Mouse (Mus musculus) intestine, embryonic 14.5 days (tissue): ENCODE measurements around the gene Pla2g10. TPM values are rescaled to one million over a fixed set of nuclear protein-coding genes. Genes with fewer than 3 reads are reported as not detected.
"Not testable (repeated sequence)": the region's sequence is repeated elsewhere in the genome, so short reads cannot be mapped to it uniquely, and the experiment has no call there.

Experiments used
- ATAC-seq: fragments of 200-750 bp; cut with Nextera tagmentation; replicated peaks from 2 replicates; pipeline ENCODE4 v1.8.0; 2017; ENCODE audit warnings: low read depth, moderate number of reproducible peaks, moderate TSS enrichment, moderate library complexity; ENCODE audit not compliant: low FRiP score, low TSS enrichment
- DNase-seq: peaks from one replicate; pipeline ENCODE4 v3.0.0-alpha.2; 2018; ENCODE audit warnings: low spot score
- H3K27ac ChIP-seq: fragments of 300-500 bp; sonication (generic); 2 replicates; pipeline ENCODE4 v1.5.1; 2014; ENCODE audit warnings: low read depth, mild to moderate bottlenecking, control low read depth
- H3K27me3 ChIP-seq: fragments of 300-500 bp; sonication (generic); replicated peaks from 2 replicates; pipeline ENCODE4 v1.6.1; 2014; ENCODE audit warnings: low read length, control low read depth; ENCODE audit not compliant: control insufficient read depth, insufficient read depth
- H3K36me3 ChIP-seq: fragments of 300-500 bp; sonication (generic); 2 replicates; pipeline ENCODE4 v1.6.1; 2014; ENCODE audit warnings: low read length, control low read depth; ENCODE audit not compliant: control insufficient read depth, insufficient read depth
- H3K4me1 ChIP-seq: fragments of 300-500 bp; sonication (generic); replicated peaks from 2 replicates; pipeline ENCODE4 v1.6.1; 2014; ENCODE audit warnings: low read length, control low read depth, mixed read lengths; ENCODE audit not compliant: control insufficient read depth, insufficient read depth
- H3K4me2 ChIP-seq: fragments of 300-500 bp; sonication (generic); 2 replicates; pipeline ENCODE4 v1.6.1; 2014; ENCODE audit warnings: low read length
- H3K4me3 ChIP-seq: fragments of 300-500 bp; sonication (generic); 2 replicates; pipeline ENCODE4 v1.5.1; 2014; ENCODE audit warnings: low read depth, low read length, control low read depth, mixed read lengths
- H3K9ac ChIP-seq: fragments of 300-500 bp; sonication (generic); 2 replicates; pipeline ENCODE4 v1.6.1; 2014; ENCODE audit warnings: mild to moderate bottlenecking, low read length
- H3K9me3 ChIP-seq: fragments of 300-500 bp; sonication (generic); 2 replicates; pipeline ENCODE4 v1.6.1; 2016; ENCODE audit warnings: low read length, control low read depth; ENCODE audit not compliant: control insufficient read depth
- WGBS: fragments of 180-500 bp; shearing (Covaris S2); extraction: QIAGEN DNeasy Blood & Tissue Kit; methylation state at CpG from one replicate; pipeline ENCODE4 v1.1.7; 2014; 5-methylcytosine and 5-hydroxymethylcytosine counted together
- polyA plus RNA-seq: library from polyadenylated mRNA; unstranded; fragments of >200 nt; fragmentation: Nextera tagmentation; extraction: Ambion mirVana; gene quantifications from 2 replicates; pipeline ENCODE4 v1.2.1, GENCODE M21; 2014

The Pla2g10 gene
- polyA plus RNA-seq, 1 experiment from 2014 or later = 0.31 TPM

- peak; percentile 98 for ATAC-seq
- H3K36me3 ChIP-seq = no peaks in the 10 kb centered on the region
- DNase-seq = peak; percentile 94
- H3K4me2 ChIP-seq = peak overlapping the region; percentile 93
- peak overlapping the region; percentile 62 for H3K4me3 ChIP-seq
- WGBS = under 1% methylated on average over 65 of the region's 65 CpGs
- H3K27me3 ChIP-seq = no peaks in the 10 kb centered on the region
- no peak overlapping the region; the same call in 1 of the 2 replicates for H3K27ac ChIP-seq
- H3K9ac ChIP-seq = peak overlapping the region; percentile 49
- no peaks in the 10 kb centered on the region for H3K9me3 ChIP-seq
- no peaks in the 10 kb centered on the region for H3K4me1 ChIP-seq
Measured at GRCm38 (mm10) chr16:13754400-13755190, 23.8 kb upstream of the Pla2g10 start.

- no peak overlapping the region for H3K9ac ChIP-seq
- WGBS = 80% methylated on average over 8 of the region's 8 CpGs
- DNase-seq = no peak
- H3K4me3 ChIP-seq = peak overlapping the region; percentile 62
- no peaks in the 10 kb centered on the region for H3K9me3 ChIP-seq
- no peaks in the 10 kb centered on the region for H3K36me3 ChIP-seq
- peak overlapping the region; percentile 93 for H3K4me2 ChIP-seq
- no peak for ATAC-seq
- no peak overlapping the region for H3K27ac ChIP-seq
- no peaks in the 10 kb centered on the region for H3K4me1 ChIP-seq
- no peaks in the 10 kb centered on the region for H3K27me3 ChIP-seq
Measured at GRCm38 (mm10) chr16:13753986-13754385, 23.2 kb upstream of the Pla2g10 start.

GRCm38 (mm10) chr16:13750626-13751025 lies 19.8 kb upstream of the Pla2g10 start:
- H3K27me3 ChIP-seq = no peaks in the 10 kb centered on the region
- no peak for DNase-seq
- no peaks in the 10 kb centered on the region for H3K9me3 ChIP-seq
- no peak overlapping the region for H3K27ac ChIP-seq
- 91% methylated on average over 13 of the region's 13 CpGs for WGBS
- no peak overlapping the region for H3K4me2 ChIP-seq
- ATAC-seq = no peak
- H3K4me1 ChIP-seq = no peaks in the 10 kb centered on the region
- H3K4me3 ChIP-seq = no peak overlapping the region
- H3K36me3 ChIP-seq = no peaks in the 10 kb centered on the region
- no peak overlapping the region for H3K9ac ChIP-seq

- no peaks in the 10 kb centered on the region for H3K27me3 ChIP-seq
- no peak overlapping the region for H3K4me2 ChIP-seq
- H3K9ac ChIP-seq = no peak overlapping the region
- H3K4me3 ChIP-seq = no peak overlapping the region
- no peak overlapping the region for H3K27ac ChIP-seq
- WGBS = 64% methylated on average over 3 of the region's 3 CpGs
- H3K9me3 ChIP-seq = no peaks in the 10 kb centered on the region
- no peaks in the 10 kb centered on the region for H3K4me1 ChIP-seq
- H3K36me3 ChIP-seq = no peaks in the 10 kb centered on the region
- DNase-seq (no peak), ATAC-seq (no peak)
Measured at GRCm38 (mm10) chr16:13749981-13750380, 19.2 kb upstream of the Pla2g10 start.

- Histone ChIP-seq H3K27ac (no peak overlapping the region), H3K4me2 (no peak overlapping the region), H3K4me3 (no peak overlapping the region), H3K36me3 (no peaks in the 10 kb centered on the region), H3K9ac (no peak overlapping the region), H3K27me3 (no peaks in the 10 kb centered on the region), H3K4me1 (no peaks in the 10 kb centered on the region), H3K9me3 (no peaks in the 10 kb centered on the region)
- WGBS = 66% methylated on average over 5 of the region's 5 CpGs
- DNase-seq (no peak), ATAC-seq (no peak)
Measured at GRCm38 (mm10) chr16:13749306-13749705, 18.5 kb upstream of the Pla2g10 start.

GRCm38 (mm10) chr16:13748813-13749212 lies 18.0 kb upstream of the Pla2g10 start:
- H3K4me3 ChIP-seq, H3K9me3 ChIP-seq, H3K27ac ChIP-seq, DNase-seq, H3K4me1 ChIP-seq, H3K9ac ChIP-seq, H3K36me3 ChIP-seq, ATAC-seq, H3K27me3 ChIP-seq, H3K4me2 ChIP-seq: not testable (repeated sequence)
- WGBS = 31% methylated on average over 10 of the region's 10 CpGs

GRCm38 (mm10) chr16:13748124-13748523 lies 17.3 kb upstream of the Pla2g10 start:
- Histone ChIP-seq H3K4me2 (no peak overlapping the region), H3K4me3 (no peak overlapping the region), H3K9me3 (no peaks in the 10 kb centered on the region), H3K4me1 (no peaks in the 10 kb centered on the region), H3K9ac (no peak overlapping the region), H3K36me3 (no peaks in the 10 kb centered on the region), H3K27ac (no peak overlapping the region), H3K27me3 (no peaks in the 10 kb centered on the region)
- ATAC-seq = no peak
- no peak for DNase-seq
- 69% methylated on average over 3 of the region's 3 CpGs for WGBS

GRCm38 (mm10) chr16:13747708-13748107 lies 16.9 kb upstream of the Pla2g10 start:
- Histone ChIP-seq H3K36me3 (no peaks in the 10 kb centered on the region), H3K4me1 (no peaks in the 10 kb centered on the region), H3K27ac (no peak overlapping the region), H3K9ac (no peak overlapping the region), H3K4me3 (no peak overlapping the region), H3K4me2 (no peak overlapping the region), H3K27me3 (no peaks in the 10 kb centered on the region), H3K9me3 (no peaks in the 10 kb centered on the region)
- DNase-seq = no peak
- 95% methylated on average over 8 of the region's 8 CpGs for WGBS
- no peak for ATAC-seq

- ATAC-seq (no peak), DNase-seq (no peak)
- no peaks in the 10 kb centered on the region for H3K27me3 ChIP-seq
- 67% methylated on average over 2 of the region's 2 CpGs for WGBS
- no peaks in the 10 kb centered on the region for H3K36me3 ChIP-seq
- H3K9ac ChIP-seq = no peak overlapping the region
- no peaks in the 10 kb centered on the region for H3K9me3 ChIP-seq
- no peak overlapping the region for H3K4me3 ChIP-seq
- H3K4me1 ChIP-seq = no peaks in the 10 kb centered on the region
- no peak overlapping the region for H3K27ac ChIP-seq
- no peak overlapping the region for H3K4me2 ChIP-seq
Measured at GRCm38 (mm10) chr16:13740844-13741243, 10.1 kb upstream of the Pla2g10 start.
